Mouse (Mus musculus) layer of hippocampus, adult 8-10 months (tissue): ENCODE data around the gene Cx3cr1. TPM values are rescaled to one million over a fixed set of nuclear protein-coding genes. Genes with fewer than 3 reads are reported as not detected.
"Not testable (repeated sequence)": the region's sequence is repeated elsewhere in the genome, so short reads cannot be mapped to it uniquely, and the experiment has no call there.

Experiments
- DNase-seq, 2 experiments: peaks; one replicate each; pipeline ENCODE4 v3.0.0; 2022; ENCODE audit warnings: low spot score in 2 of 2
- total RNA-seq, 4 experiments: library from RNA; stranded (reverse); gene quantifications; 2 replicates each; pipeline ENCODE4 v1.2.4; 2022

Cx3cr1 gene
- total RNA-seq: 100 to 1,000 TPM in 2 of 4 experiments, 10 to 100 TPM in 2; 28.2 to 108 (median 66.4) TPM

DNA sequence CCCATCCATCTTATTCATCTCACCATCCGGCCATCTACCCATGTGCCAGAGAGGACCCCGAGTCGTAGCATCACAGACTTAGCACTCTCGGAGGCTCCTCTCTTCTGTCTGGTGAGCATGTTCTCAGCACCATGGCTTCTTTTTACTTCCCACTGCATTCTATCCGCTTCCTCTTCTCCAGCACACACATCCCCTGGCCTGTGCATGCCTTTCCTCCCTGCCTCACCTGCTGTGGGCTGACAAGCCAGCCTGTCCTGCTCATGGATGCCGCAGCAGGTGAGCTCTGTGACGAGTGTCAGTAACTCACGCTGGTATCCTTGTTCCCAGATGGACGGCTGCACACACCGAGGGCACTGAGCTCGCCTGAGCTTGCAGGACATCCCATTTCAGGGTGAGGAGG is at the start of gene Cx3cr1:
Gene Cx3cr1, minus strand, starts transcription at position 101 of the 400 bp plus-strand sequence.
- no peak for DNase-seq

GRCm38 (mm10) chr9:120118212-120118611 is 48.5 kb upstream of the Cx3cr1 start:
- DNase-seq: no peak

- DNase-seq: no peak
These were observed 46.5 kb upstream of the Cx3cr1 start for GRCm38 (mm10) chr9:120116184-120116624.

GRCm38 (mm10) chr9:120115580-120115979 is 45.9 kb upstream of the Cx3cr1 start:
- DNase-seq: no peak

- no peak for DNase-seq
These were observed 45.1 kb upstream of the Cx3cr1 start for GRCm38 (mm10) chr9:120114789-120115151.

- DNase-seq: no peak
These were observed 44.5 kb upstream of the Cx3cr1 start for GRCm38 (mm10) chr9:120114051-120114788.

DNA sequence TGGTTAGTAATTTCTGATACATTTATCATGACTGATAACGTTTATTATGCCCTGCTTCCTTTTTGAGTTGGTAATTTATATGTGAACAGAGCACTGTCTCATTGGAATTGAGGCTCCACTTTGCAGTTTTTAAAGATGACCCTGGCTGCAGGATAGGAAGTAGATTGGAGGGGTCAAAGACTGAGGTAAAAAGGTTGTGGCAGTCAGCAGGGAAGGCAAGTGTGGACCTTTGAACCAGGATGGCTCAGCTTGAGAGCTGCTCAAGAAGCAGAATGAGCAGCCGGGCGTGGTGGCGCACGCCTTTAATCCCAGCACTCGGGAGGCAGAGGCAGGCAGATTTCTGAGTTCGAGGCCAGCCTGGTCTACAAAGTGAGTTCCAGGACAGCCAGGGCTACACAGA is 43.8 kb upstream of the Cx3cr1 start:
- no peak for DNase-seq

- DNase-seq: no peak
These were observed 42.8 kb upstream of the Cx3cr1 start for GRCm38 (mm10) chr9:120112472-120112871.

- DNase-seq: no peak
These were observed 41.7 kb upstream of the Cx3cr1 start for GRCm38 (mm10) chr9:120111156-120111945.

- DNase-seq: peak; percentile 92 to 93
These were observed 40.7 kb upstream of the Cx3cr1 start, which contains the start of gene Slc25a38 for GRCm38 (mm10) chr9:120110211-120111018. Gene Slc25a38, plus strand, starts transcription at chr9:120110374.

- not testable (repeated sequence) for DNase-seq
These were observed 39.3 kb upstream of the Cx3cr1 start for GRCm38 (mm10) chr9:120108953-120109352.

- no peak for DNase-seq
These were observed 31.5 kb upstream of the Cx3cr1 start for GRCm38 (mm10) chr9:120101165-120101564.

DNA sequence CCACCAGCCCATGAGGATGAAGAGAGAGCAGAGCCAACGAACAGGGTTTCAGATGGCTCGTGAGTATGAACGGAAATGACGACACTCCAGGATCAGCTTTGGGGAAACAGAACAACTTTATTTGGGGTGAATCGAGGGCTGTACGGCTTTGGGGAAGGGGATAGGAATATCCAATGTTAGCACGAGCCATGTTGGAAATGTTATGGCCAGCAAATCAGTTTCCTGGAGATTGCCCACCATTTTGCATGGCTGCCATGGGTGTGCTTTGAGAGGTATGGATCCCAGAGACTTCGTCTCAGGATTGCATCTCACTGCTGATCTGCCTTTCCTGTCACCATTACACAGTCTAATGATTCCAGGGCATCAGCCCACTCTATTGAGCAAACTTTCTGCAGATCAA is 29.6 kb upstream of the Cx3cr1 start:
- no peak for DNase-seq

DNA sequence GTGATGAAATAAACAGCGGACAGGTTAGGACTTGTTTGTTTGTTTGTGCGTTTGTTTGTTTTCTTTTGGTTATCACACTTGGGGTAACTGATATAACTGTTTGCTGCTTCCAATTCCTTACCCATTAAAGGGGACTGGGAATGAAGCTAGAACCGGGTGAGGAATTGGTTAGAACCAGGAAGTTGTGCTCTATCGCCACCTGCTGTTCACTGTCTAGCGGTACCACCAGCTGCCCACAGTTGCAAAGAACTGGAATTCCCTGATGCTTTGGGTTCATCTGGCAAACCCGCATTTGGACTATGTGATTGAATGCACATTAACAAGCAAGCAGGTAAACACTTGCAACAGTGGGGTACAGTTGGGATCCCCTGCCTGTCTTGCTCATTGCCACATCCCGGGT is 29.0 kb upstream of the Cx3cr1 start:
- peak in 1 of 2 experiments; percentile 77 for DNase-seq

DNA sequence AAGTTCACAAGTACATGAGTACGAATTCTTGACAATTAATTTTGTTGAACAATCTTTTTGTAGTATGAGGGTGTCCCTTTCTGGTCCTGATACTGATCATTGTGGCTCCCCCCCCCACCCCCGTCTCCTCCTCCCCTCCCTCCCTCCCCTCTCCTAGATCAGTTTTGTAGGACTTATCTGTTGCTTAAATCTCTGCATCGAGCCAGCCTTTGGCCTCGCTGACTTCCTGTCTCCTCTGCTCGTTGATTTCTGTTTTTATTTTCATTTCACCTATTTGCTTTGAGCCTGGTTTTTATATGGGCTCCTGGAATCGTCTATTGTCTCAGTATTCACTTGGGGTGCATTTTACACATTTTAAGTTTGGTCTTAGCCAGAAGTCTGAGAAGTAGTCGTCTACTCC is 26.2 kb upstream of the Cx3cr1 start:
- no peak for DNase-seq

DNA sequence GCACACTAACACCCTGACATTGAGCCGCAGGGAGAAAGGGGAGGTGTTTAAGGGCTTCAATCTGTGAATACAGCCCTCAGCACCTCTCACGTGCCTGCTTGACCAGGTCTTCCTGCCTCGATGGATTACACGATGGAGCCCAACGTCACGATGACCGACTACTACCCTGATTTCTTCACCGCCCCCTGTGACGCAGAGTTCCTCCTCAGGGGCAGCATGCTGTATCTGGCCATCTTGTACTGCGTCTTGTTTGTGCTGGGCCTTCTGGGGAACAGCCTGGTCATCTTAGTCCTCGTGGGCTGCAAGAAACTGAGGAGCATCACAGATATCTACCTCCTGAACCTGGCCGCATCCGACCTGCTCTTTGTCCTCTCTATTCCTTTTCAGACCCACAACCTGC is 24.0 kb upstream of the Cx3cr1 start:
- no peak for DNase-seq

DNA sequence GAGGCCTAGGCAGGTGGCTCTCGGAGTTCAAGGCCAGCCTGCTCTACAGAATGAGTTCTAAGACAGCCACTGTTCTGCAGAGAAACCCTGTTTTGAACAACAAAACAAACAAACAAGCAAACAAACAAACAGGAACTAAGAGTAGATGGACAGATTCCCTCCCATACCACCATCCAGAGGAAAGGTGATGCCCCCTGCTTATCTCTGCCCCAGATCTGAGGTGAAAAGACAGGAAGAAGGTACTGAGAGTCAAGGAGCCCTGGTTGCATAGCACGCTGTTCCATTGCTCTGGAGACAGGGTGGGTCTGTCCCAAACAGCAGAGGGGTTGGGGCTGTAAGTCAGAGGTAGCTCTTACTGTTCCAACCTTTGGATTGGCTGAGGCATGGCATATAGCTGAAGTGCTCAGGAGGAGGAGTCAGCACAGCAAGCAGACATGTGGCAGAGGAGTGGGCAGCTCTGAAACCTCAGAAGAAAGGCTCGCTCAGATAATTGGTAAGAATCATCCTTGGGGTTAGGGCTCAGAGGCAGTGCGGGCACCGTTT is 22.1 kb upstream of the Cx3cr1 start, which contains the start of gene Ccr8:
Gene Ccr8, plus strand, starts transcription at position 419 of the 543 bp plus-strand sequence.
- DNase-seq: no peak

DNA sequence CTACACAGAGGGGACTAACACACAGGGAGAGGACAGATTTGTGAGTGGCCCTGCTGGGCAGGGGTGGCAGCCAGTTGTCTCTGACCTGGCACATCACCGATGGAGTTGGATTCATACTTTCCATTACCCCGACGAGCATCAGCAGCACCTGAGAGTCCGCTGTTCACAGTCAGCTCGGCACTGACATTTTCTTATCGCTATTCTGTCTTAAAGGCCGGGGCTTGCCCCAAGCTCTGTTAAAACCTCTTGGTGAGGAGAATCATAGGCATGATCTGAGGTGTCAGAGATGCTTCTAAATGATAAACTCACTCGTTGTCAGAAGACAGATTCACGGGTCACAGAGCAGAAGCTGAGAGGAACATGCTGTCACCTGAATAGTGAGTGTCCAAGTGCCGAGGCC is 21.4 kb upstream of the Cx3cr1 start:
- DNase-seq: no peak

GRCm38 (mm10) chr9:120089125-120089524 is 19.4 kb upstream of the Cx3cr1 start:
- no peak for DNase-seq

DNA sequence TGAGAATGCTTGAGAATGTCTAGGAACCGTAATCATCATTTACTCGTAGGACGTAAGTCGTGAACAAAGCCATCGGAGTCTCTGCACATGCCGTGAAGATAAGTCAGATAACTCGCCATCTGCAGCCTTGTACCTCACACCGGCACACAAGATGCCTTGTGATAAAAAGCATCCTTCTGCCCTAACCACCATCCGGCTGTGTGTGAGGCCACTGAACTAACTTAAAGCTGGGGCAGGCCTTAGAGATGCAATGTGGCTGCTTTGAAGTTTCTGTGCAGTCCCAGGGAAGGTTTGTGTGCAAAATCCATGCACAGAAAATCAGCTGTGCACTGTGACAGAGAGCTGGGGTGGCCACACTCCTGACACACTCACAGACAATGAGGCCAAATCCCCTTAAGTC is 14.7 kb upstream of the Cx3cr1 start:
- DNase-seq: no peak

DNA sequence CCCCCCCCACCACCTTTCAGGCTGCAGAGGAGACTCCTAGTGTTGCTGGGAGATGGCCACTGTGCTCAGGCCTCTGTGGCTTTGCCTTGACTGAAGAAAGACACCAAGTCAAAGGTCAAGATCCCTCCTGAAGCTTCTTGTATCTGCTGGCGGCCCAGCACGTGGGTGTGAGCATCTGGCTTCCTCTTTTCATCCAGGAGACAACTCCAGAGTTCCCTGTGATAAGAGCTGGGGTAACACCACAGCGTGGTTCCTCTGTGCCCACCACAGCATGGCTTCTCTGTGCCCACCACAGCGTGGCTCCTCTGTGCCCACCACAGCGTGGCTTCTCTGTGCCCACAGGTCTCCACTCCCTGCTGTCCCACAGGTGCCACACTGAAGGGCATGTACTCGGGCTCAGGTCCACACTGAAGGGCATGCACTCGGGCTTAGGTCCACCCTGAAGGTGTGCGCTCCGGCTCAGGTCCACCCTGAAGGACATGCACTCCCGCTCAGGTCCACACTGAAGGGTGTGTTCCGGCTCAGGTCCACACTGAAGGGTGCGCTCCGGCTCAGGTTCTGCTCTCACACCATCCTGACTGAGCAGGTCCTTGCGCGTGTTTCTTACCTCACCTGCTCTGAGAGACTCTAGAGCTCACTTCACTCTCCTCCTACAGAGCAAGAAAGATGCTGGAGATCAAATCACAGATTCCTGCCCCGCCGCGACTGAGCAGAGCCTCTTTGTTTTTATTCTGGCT is 13.6 kb upstream of the Cx3cr1 start:
- DNase-seq: no peak
